Mouse (Mus musculus) intestine, embryonic 14.5 days (tissue): ENCODE measurements around the gene Cxcl13. TPM values are rescaled to one million over a fixed set of nuclear protein-coding genes. Genes with fewer than 3 reads are reported as not detected.

Source experiments
- ATAC-seq: fragments of 200-750 bp; cut with Nextera tagmentation; replicated peaks from 2 replicates; pipeline ENCODE4 v1.8.0; 2017; ENCODE audit warnings: low read depth, moderate number of reproducible peaks, moderate TSS enrichment, moderate library complexity; ENCODE audit not compliant: low FRiP score, low TSS enrichment
- DNase-seq: peaks from one replicate; pipeline ENCODE4 v3.0.0-alpha.2; 2018; ENCODE audit warnings: low spot score
- H3K27ac ChIP-seq: fragments of 300-500 bp; sonication (generic); 2 replicates; pipeline ENCODE4 v1.5.1; 2014; ENCODE audit warnings: low read depth, mild to moderate bottlenecking, control low read depth
- H3K27me3 ChIP-seq: fragments of 300-500 bp; sonication (generic); replicated peaks from 2 replicates; pipeline ENCODE4 v1.6.1; 2014; ENCODE audit warnings: low read length, control low read depth; ENCODE audit not compliant: control insufficient read depth, insufficient read depth
- H3K36me3 ChIP-seq: fragments of 300-500 bp; sonication (generic); 2 replicates; pipeline ENCODE4 v1.6.1; 2014; ENCODE audit warnings: low read length, control low read depth; ENCODE audit not compliant: control insufficient read depth, insufficient read depth
- H3K4me1 ChIP-seq: fragments of 300-500 bp; sonication (generic); replicated peaks from 2 replicates; pipeline ENCODE4 v1.6.1; 2014; ENCODE audit warnings: low read length, control low read depth, mixed read lengths; ENCODE audit not compliant: control insufficient read depth, insufficient read depth
- H3K4me2 ChIP-seq: fragments of 300-500 bp; sonication (generic); 2 replicates; pipeline ENCODE4 v1.6.1; 2014; ENCODE audit warnings: low read length
- H3K4me3 ChIP-seq: fragments of 300-500 bp; sonication (generic); 2 replicates; pipeline ENCODE4 v1.5.1; 2014; ENCODE audit warnings: low read depth, low read length, control low read depth, mixed read lengths
- H3K9ac ChIP-seq: fragments of 300-500 bp; sonication (generic); 2 replicates; pipeline ENCODE4 v1.6.1; 2014; ENCODE audit warnings: mild to moderate bottlenecking, low read length
- H3K9me3 ChIP-seq: fragments of 300-500 bp; sonication (generic); 2 replicates; pipeline ENCODE4 v1.6.1; 2016; ENCODE audit warnings: low read length, control low read depth; ENCODE audit not compliant: control insufficient read depth
- WGBS: fragments of 180-500 bp; shearing (Covaris S2); extraction: QIAGEN DNeasy Blood & Tissue Kit; methylation state at CpG from one replicate; pipeline ENCODE4 v1.1.7; 2014; 5-methylcytosine and 5-hydroxymethylcytosine counted together
- polyA plus RNA-seq: library from polyadenylated mRNA; unstranded; fragments of >200 nt; fragmentation: Nextera tagmentation; extraction: Ambion mirVana; gene quantifications from 2 replicates; pipeline ENCODE4 v1.2.1, GENCODE M21; 2014

Gene Cxcl13
- polyA plus RNA-seq, 1 experiment from 2014 or later: 42.9 TPM

DNA sequence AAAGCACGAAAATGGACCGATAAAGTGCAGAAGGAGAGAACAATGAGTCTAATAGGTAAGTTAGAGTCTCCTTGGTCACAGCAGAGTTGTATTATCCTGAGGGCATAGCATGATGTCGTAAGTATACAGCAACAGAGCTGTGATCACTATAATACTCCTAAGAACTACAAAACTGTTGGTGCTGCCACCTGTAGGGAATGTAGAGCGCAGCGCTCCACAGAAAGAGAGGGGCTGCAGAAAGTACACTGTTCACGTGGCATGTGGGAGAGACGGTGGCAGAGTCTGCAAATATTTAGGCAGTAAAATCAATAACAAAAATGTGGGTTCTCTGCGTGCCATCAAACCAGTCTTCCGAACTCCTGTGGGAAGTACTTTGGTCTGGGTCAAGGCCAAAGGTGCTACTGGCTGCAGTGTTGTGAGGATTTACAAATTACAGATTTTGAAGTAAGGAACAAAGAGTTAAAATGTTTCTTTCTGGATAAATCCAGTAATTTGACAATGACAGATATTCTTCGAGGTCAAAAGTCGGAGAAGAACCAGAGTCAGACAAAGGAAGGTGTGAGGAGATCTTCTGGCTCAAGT lies 18.6 kb upstream of the Cxcl13 start:
- no peak overlapping the region for H3K9ac ChIP-seq

DNA sequence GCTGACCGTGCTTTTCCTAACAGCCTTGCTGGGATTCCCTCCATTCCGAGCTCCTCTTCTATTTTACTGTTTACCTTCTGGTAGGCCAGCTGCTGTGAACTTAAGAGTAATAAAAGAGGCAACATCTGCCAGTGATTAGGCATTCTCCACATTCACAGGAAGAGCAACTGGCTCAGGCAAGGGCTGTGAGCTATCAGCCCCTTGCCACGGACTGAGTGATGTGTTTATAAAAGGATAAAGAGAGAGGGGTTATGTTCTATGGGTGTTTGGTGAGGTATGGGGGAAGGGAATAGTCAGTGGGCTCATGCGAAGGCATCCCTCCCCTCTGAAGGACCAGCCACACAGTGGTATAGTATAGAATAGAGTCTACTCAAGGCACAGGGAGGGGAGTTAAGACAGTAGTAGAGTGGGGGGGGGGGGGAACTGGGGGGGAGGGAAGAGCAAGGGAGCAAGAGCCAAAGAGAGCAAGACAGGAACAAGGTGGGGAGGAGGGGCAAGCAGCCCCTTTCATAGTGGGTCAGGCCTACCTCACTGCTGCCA lies 16.0 kb upstream of the Cxcl13 start:
- no peak overlapping the region for H3K9ac ChIP-seq
- no peaks in the 10 kb centered on the region for H3K36me3 ChIP-seq
- no peaks in the 10 kb centered on the region for H3K9me3 ChIP-seq
- DNase-seq: no peak
- H3K27me3 ChIP-seq: no peaks in the 10 kb centered on the region
- WGBS: 17% methylated on average over 4 of the region's 4 CpGs
- ATAC-seq: no peak
- no peak overlapping the region for H3K4me3 ChIP-seq
- H3K27ac ChIP-seq: no peak overlapping the region
- no peak overlapping the region for H3K4me2 ChIP-seq
- peaks cover 4% of the 10 kb centered on the region; the same call in 1 of the 2 replicates for H3K4me1 ChIP-seq

More for the DNA sequence above, 18.6 kb upstream of the Cxcl13 start:
- Histone ChIP-seq H3K27ac (no peak overlapping the region), H3K4me2 (no peak overlapping the region), H3K4me1 (peaks cover 4% of the 10 kb centered on the region; the same call in 1 of the 2 replicates), H3K9me3 (no peaks in the 10 kb centered on the region), H3K36me3 (no peaks in the 10 kb centered on the region), H3K4me3 (no peak overlapping the region), H3K27me3 (no peaks in the 10 kb centered on the region)
- DNase-seq (no peak), ATAC-seq (no peak)
- WGBS: 71% methylated on average over 11 of the region's 11 CpGs

DNA sequence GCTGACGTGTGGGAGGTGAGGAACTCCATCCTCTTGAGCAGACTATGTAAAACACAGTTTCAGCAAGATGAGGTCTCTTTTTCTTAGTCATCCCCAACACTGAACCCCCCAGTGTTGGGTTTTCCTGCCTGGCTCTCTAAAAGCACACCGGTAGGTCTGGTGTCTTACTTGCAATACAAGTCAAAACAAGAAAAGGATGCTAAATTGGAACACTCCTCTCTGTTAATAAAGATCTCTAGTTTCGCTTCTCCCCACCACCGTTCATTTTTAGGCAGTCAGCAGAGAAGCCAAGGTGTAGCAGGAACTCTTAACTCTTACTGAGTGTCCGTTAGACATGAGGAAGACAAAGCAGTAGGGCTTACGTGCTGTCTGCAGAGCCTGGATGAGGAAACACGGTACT lies 15.2 kb upstream of the Cxcl13 start:
- Histone ChIP-seq H3K27ac (no peak overlapping the region), H3K27me3 (no peaks in the 10 kb centered on the region)
- no peak for ATAC-seq

DNA sequence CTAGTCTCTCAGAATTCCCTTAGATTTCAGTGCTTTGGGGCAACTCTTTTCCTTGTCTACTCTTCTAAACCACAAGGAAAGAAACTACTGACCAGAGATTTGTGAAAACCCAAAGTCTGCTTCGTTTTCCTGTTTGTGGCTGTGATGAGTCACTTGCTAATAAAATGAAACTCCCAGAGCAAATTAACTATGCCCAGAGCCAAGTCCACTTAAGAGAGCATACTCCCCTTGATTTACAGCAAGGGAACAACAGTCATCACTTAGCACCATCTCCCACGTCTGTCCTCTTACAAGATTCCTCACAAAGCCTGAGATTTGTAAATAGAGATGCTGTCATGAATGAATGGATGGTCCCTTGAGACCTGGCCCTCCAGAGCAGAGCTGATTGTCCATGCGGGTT lies 11.6 kb upstream of the Cxcl13 start:
- no peak for DNase-seq
- Histone ChIP-seq H3K9ac (no peak overlapping the region), H3K4me3 (no peak overlapping the region), H3K4me1 (peaks cover 6% of the 10 kb centered on the region; the same call in 1 of the 2 replicates), H3K27me3 (no peaks in the 10 kb centered on the region), H3K9me3 (no peaks in the 10 kb centered on the region), H3K4me2 (no peak overlapping the region), H3K36me3 (no peaks in the 10 kb centered on the region), H3K27ac (no peak overlapping the region)
- ATAC-seq: no peak
- WGBS: 27% methylated on average over 3 of the region's 3 CpGs

More for the DNA sequence above, 15.2 kb upstream of the Cxcl13 start:
- Histone ChIP-seq H3K4me1 (peaks cover 4% of the 10 kb centered on the region; the same call in 1 of the 2 replicates), H3K9ac (no peak overlapping the region), H3K4me2 (no peak overlapping the region), H3K4me3 (no peak overlapping the region), H3K9me3 (no peaks in the 10 kb centered on the region), H3K36me3 (no peaks in the 10 kb centered on the region)
- DNase-seq: no peak
- 69% methylated on average over 7 of the region's 7 CpGs for WGBS

DNA sequence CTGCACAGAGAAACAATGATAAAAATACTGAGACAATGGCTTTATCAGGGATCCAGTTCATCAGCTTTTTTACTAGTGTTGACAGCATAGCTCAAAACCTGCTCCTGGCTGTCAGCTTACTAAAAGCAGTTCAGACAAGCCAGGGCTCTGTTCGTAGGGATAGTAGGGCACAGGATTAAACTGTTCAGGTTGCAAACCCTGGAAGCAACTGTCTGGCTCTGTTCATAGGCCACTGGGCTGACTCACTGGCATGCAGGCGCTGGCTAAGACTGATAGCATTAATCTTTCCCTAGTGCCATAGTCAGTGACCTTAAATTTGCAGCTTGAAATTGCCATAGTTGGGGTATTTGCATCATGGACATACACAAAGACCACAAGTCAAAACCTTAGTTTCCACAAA lies 10.4 kb upstream of the Cxcl13 start:
- ATAC-seq (no peak), DNase-seq (no peak)
- no peak overlapping the region for H3K4me3 ChIP-seq
- no peak overlapping the region for H3K4me2 ChIP-seq
- H3K4me1 ChIP-seq: 0 out of 2 replicates have a peak, but pooled peaks cover 2% of the 10 kb centered on the region
- no peaks in the 10 kb centered on the region for H3K36me3 ChIP-seq
- no peaks in the 10 kb centered on the region for H3K27me3 ChIP-seq
- H3K9ac ChIP-seq: no peak overlapping the region
- no peak overlapping the region for H3K27ac ChIP-seq
- WGBS: 54% methylated on average over 2 of the region's 2 CpGs
- H3K9me3 ChIP-seq: no peaks in the 10 kb centered on the region

DNA sequence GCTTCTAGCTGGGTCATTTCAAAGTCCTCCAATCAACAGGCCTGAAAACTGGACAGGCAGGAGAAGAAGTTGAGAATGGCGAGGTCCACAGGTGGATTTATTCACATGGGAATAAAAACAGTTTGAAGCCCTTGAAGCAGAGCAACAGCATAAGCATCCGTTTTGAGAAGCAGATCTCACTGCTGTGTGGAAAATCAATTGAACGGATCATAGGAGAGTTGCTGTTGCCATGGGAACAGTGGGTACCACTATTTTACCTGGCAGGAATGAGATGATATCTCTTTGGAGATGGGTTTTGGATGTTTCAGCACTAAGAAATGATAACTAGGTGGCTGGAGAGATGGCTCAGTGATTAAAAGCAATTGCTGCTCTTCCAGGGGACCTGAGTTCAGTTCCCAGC lies 8.1 kb upstream of the Cxcl13 start:
- no peak for ATAC-seq
- Histone ChIP-seq H3K27ac (no peak overlapping the region), H3K4me1 (0 out of 2 replicates have a peak, but pooled peaks cover 2% of the 10 kb centered on the region), H3K36me3 (no peaks in the 10 kb centered on the region), H3K4me2 (no peak overlapping the region), H3K9me3 (no peaks in the 10 kb centered on the region), H3K9ac (no peak overlapping the region), H3K4me3 (no peak overlapping the region), H3K27me3 (no peaks in the 10 kb centered on the region)
- no peak for DNase-seq
- WGBS: 74% methylated on average over 3 of the region's 3 CpGs

DNA sequence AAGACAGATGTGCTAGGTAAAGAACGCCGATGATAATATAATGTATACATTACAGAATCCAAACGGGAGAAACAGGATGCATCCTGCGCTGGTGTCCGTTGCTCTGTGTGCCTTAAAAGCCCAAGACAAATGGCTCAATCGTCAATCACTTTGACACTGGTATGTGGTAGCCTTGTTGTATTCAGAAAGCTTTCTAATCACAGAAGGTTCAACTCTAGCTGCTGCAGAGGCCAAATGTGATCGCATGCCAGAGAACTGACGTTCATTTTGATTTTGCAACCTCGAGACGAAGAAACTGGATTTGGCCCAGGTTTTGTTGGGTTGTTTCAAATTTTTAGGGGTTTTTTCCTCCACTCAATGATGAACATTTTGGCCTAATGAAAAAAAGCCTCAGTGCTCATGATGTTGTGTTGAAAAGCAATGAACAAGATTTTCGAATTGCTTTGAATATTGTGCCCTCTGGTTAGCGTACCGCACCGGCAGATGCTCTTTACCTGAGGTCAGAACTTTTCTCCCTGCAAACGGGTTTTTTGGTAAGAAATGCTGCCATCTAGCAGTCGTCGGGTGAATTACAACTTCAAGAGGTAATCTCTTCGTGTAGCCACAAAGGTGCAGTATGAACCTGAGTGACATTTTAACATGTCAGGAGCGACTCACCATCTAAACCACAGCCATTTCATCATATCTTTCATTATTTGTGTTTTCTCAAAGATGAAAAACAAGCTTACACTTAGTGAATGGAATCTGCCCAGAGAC lies 6.6 kb upstream of the Cxcl13 start:
- Histone ChIP-seq H3K4me2 (peak overlapping the region; percentile 28), H3K9me3 (no peaks in the 10 kb centered on the region), H3K27me3 (no peaks in the 10 kb centered on the region), H3K36me3 (no peaks in the 10 kb centered on the region), H3K4me1 (0 out of 2 replicates have a peak, but pooled peaks cover 2% of the 10 kb centered on the region), H3K4me3 (no peak overlapping the region), H3K27ac (no peak overlapping the region), H3K9ac (no peak overlapping the region)
- peak; percentile 86 for DNase-seq
- WGBS: 16% methylated on average over 19 of the region's 19 CpGs
- no peak for ATAC-seq

DNA sequence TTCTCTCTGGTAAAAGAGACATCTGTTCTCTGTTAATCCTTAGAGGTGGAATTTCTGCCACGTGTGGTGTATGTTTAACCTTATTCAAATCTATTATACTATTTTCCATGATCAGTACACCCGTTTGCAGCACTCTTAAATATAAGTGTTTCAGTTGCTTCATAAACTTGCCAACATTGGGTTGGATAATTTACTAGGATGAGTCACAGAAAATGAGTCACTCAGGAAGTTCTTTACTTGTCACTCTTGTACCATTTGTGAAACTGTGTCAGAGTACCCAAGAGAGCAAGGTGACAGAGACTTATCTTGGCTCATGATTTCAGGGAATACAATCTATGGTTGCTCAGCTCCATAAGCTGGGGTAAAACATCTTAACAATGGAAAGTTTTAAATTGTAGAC lies 8.2 kb downstream of the Cxcl13 start:
- no peak for DNase-seq
- no peaks in the 10 kb centered on the region for H3K9me3 ChIP-seq
- no peak overlapping the region for H3K4me3 ChIP-seq
- no peak for ATAC-seq
- no peak overlapping the region for H3K9ac ChIP-seq
- H3K4me2 ChIP-seq: no peak overlapping the region
- H3K27ac ChIP-seq: no peak overlapping the region
- no peaks in the 10 kb centered on the region; the same call in 1 of the 2 replicates for H3K4me1 ChIP-seq
- no peaks in the 10 kb centered on the region for H3K27me3 ChIP-seq
- no peaks in the 10 kb centered on the region for H3K36me3 ChIP-seq
- 38% methylated on average over 2 of the region's 2 CpGs for WGBS
